15 mouse cellular contexts compared by ENCODE assay signal in the genomic region with DNA sequence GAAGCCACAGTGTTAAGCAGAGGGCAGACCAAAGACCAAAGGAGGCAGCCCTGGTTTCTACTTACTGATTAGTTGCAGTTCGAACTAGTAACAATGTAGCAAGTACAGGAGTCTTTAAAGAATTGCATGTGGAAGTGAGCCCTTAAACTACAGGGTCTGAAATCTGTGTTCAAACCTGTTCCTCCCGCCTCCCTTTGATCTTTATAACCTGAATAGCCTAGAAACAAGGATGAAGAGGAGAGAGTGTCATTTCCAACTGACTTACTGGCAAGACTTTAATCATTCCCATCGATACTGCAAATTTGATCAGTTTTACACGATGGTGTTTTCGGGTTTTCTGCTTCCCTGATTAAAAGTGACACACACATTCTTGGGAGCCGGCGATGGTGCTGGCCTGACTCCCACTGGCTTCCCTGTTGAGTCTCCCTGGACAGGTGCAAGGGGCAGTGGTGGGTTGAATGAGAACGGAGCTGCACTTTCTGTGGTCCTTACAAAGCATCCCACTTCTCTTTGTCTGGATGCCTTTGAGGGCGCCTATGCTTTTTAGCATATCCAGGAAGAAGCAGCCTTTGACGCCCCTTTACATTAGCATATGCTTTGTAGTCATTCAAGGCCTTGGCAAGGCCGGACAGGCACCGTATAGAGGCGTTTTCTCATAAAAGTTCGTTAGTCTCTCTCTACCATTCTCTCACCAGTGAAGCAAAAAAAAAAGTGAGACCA. TPM values are rescaled to one million over a fixed set of nuclear protein-coding genes. Genes with fewer than 3 reads are reported as not detected.
DNase-seq lines count a peak whose midpoint lies in the region; ATAC-seq and TF ChIP-seq lines count a peak whose summit lies in the region.
"Had no signal": no experiment of that assay in that cellular context is flagged by ENCODE, and none has a peak within 500 bp of the region (broad histone marks: within the 10 kb centered on the region; RNA-seq: fewer than 3 reads in every experiment).

No protein-coding gene starts in this region.

- H3K27ac ChIP-seq in forebrain, embryonic 15.5 days (replicated peaks) = peak overlapping the region; percentile 49; the same call in 1 of the 2 replicates
- peak overlapping the region; percentile 86 for H3K27ac ChIP-seq in midbrain, embryonic 10.5 days (replicated peaks)
- H3K27ac ChIP-seq in neural tube, embryonic 14.5 days (ENCODE audit: low read depth, low read length) = peak overlapping the region; percentile 45
- no peak overlapping the region for H3K27ac ChIP-seq in cerebellum, adult 2 months (ENCODE audit: insufficient read depth, low read length)
- H3K27ac ChIP-seq: limb, embryonic 15.5 days had no signal

- H3K4me3 ChIP-seq in forebrain, embryonic 15.5 days = no peak overlapping the region
- peak overlapping the region; percentile 19; the same call in 1 of the 2 replicates for H3K4me3 ChIP-seq in midbrain, embryonic 10.5 days
- H3K4me3 ChIP-seq in neural tube, embryonic 14.5 days (ENCODE audit: low read depth, low read length) = no peak overlapping the region
- H3K4me3 ChIP-seq in cerebellum, adult 2 months (replicated peaks; ENCODE audit: insufficient read depth, low read depth, low read length) = no peak overlapping the region
- H3K4me3 ChIP-seq: heart, embryonic 12.5 days; limb, embryonic 15.5 days had no signal

- DNase-seq in embryo, embryonic 10 days (ENCODE audit: low spot score) = peak; percentile 54
- peak; percentile 54 for DNase-seq in midbrain, embryonic 10.5 days (ENCODE audit: low spot score)
- DNase-seq in cerebellum, adult 2 months = no peak
- DNase-seq in left cerebral cortex, adult 8-10 months (ENCODE audit: low spot score in 2 of 2) = no peak
- no peak for DNase-seq in cerebellum, postnatal 36 days
- DNase-seq: cerebellum, adult 9-11 months; kidney, postnatal 14 days; layer of hippocampus, postnatal 36 days; thymus, adult 2 months had no signal

- H3K9ac ChIP-seq in forebrain, embryonic 15.5 days (replicated peaks) = no peak overlapping the region
- no peak overlapping the region for H3K9ac ChIP-seq in neural tube, embryonic 14.5 days (replicated peaks; ENCODE audit: low read depth, low read length)
- H3K9ac ChIP-seq: heart, embryonic 12.5 days; limb, embryonic 15.5 days had no signal

- 12% methylated on average over 14 of the region's 14 CpGs for WGBS in forebrain, embryonic 15.5 days
- WGBS in midbrain, embryonic 10.5 days = 22% methylated on average over 14 of the region's 14 CpGs
- WGBS in neural tube, embryonic 14.5 days = 16% methylated on average over 14 of the region's 14 CpGs
- WGBS in cerebellum, adult 2 months = 63% methylated on average over 14 of the region's 14 CpGs

- H3K36me3 ChIP-seq in forebrain, embryonic 15.5 days = peaks cover 5% of the 10 kb centered on the region; the same call in 1 of the 2 replicates
- H3K36me3 ChIP-seq in midbrain, embryonic 10.5 days = peaks cover 15% of the 10 kb centered on the region
- H3K36me3 ChIP-seq in neural tube, embryonic 14.5 days (ENCODE audit: control insufficient read depth, insufficient read depth, low read length) = no peaks in the 10 kb centered on the region

- peak; percentile 79 for ATAC-seq in forebrain, embryonic 15.5 days (replicated peaks)
- ATAC-seq in neural tube, embryonic 14.5 days (ENCODE audit: low read depth) = peak; percentile 90
- ATAC-seq: CD4-positive, CD25-positive, alpha-beta regulatory T cell, adult 4 months; inflammation-experienced regulatory T-cells, adult 6 months had no signal

- H3K9me3 ChIP-seq in forebrain, embryonic 15.5 days = no peaks in the 10 kb centered on the region
- H3K9me3 ChIP-seq in midbrain, embryonic 10.5 days (replicated peaks) = no peaks in the 10 kb centered on the region
- H3K9me3 ChIP-seq in neural tube, embryonic 14.5 days (ENCODE audit: control insufficient read depth, low read length) = no peaks in the 10 kb centered on the region
- H3K9me3 ChIP-seq: heart, embryonic 12.5 days; limb, embryonic 15.5 days had no signal

- no peaks in the 10 kb centered on the region for H3K27me3 ChIP-seq in forebrain, embryonic 15.5 days
- H3K27me3 ChIP-seq in midbrain, embryonic 10.5 days (ENCODE audit: low read depth, poor library complexity, severe bottlenecking) = no peaks in the 10 kb centered on the region
- no peaks in the 10 kb centered on the region for H3K27me3 ChIP-seq in neural tube, embryonic 14.5 days (ENCODE audit: control insufficient read depth, insufficient read depth, low read length)
- H3K27me3 ChIP-seq in cerebellum, adult 2 months (ENCODE audit: control insufficient read depth, insufficient read depth, low read length) = no peaks in the 10 kb centered on the region
- H3K27me3 ChIP-seq: heart, embryonic 12.5 days; limb, embryonic 15.5 days had no signal

- TF ChIP-seq POLR2A in cerebellum, adult 2 months (IDR thresholded peaks at IDR 0.05; ENCODE audit: borderline replicate concordance, insufficient read depth, low read length) = no peak

- H3K4me2 ChIP-seq in forebrain, embryonic 15.5 days (replicated peaks) = no peak overlapping the region; the same call in 1 of the 2 replicates
- H3K4me2 ChIP-seq in neural tube, embryonic 14.5 days (ENCODE audit: low read depth, low read length) = no peak overlapping the region
- H3K4me2 ChIP-seq: heart, embryonic 12.5 days; limb, embryonic 15.5 days had no signal

- no peak for TF ChIP-seq CTCF in cerebellum, adult 2 months (IDR thresholded peaks at IDR 0.05; ENCODE audit: borderline replicate concordance, insufficient read depth, low read depth, low read length)

- H3K4me1 ChIP-seq in forebrain, embryonic 15.5 days = peaks cover 14% of the 10 kb centered on the region
- H3K4me1 ChIP-seq in midbrain, embryonic 10.5 days = peaks cover 34% of the 10 kb centered on the region
- no peaks in the 10 kb centered on the region for H3K4me1 ChIP-seq in neural tube, embryonic 14.5 days (ENCODE audit: control insufficient read depth, insufficient read depth, low read length)
- H3K4me1 ChIP-seq in cerebellum, adult 2 months (ENCODE audit: control insufficient read depth, insufficient read depth, low read length) = peaks cover 5% of the 10 kb centered on the region; the same call in 1 of the 2 replicates

RNA-seq across cellular contexts. Expression of a gene that starts 49.0 kb away (rescaled TPM):
- polyA plus RNA-seq in forebrain, embryonic 15.5 days (2015; fragmentation: Nextera tagmentation; extraction: Ambion mirVana) = 63.4 and 63.6 TPM in 2 replicates
- polyA plus RNA-seq in midbrain, embryonic 10.5 days (2016; fragmentation: Nextera tagmentation; extraction: Ambion mirVana) = 76.8 and 78.1 TPM in 2 replicates
- polyA plus RNA-seq in neural tube, embryonic 14.5 days (2014; fragmentation: Nextera tagmentation; extraction: Ambion mirVana) = 52.2 and 60.5 TPM in 2 replicates
- 44.1 and 44.3 TPM in 2 replicates for polyA plus RNA-seq in cerebellum, adult 2 months (2012; rRNA removed)
- 10 to 100 TPM; 52.2 to 59.7 (median 57.5) TPM for total RNA-seq in left cerebral cortex, adult 8-10 months (2022)

Comparison
In these comparisons a context has a peak if more than half of its experiments do, and no peak if none do; other contexts are left out.
1. DNase-seq: peak in embryo, embryonic 10 days (single experiment) and midbrain, embryonic 10.5 days (single experiment); none in cerebellum, adult 2 months (0 of 2), left cerebral cortex, adult 8-10 months (0 of 2) and cerebellum, postnatal 36 days (0 of 2).